Mouse (Mus musculus) heart, postnatal 0 days (tissue): ENCODE data around the gene Slc10a7.

ENCODE experiments used
- CTCF ChIP-seq: IDR thresholded peaks from 2 replicates; pipeline ENCODE4 v1.5.1; 2016; ENCODE audit warnings: antibody characterized with exemption, control low read depth, low read depth
- EP300 ChIP-seq: IDR thresholded peaks from 2 replicates; pipeline ENCODE4 v1.6.1; 2016; ENCODE audit warnings: antibody characterized with exemption, low read depth

- TF ChIP-seq CTCF (no peak), EP300 (no peak)
Measured at GRCm38 (mm10) chr8:78563466-78564058, 54.4 kb downstream of the Slc10a7 start.
